Mouse (Mus musculus) left cerebral cortex, postnatal 10 days (tissue): ENCODE results near the gene Kctd5. TPM values are rescaled to one million over a fixed set of nuclear protein-coding genes. Genes with fewer than 3 reads are reported as not detected.

Experiments used
- DNase-seq, 2 experiments: peaks; one replicate each; pipeline ENCODE4 v3.0.0; 2021 to 2022; ENCODE audit warnings: low spot score in 2 of 2, mixed read lengths in 1 of 2; ENCODE audit errors: extremely low spot score in 1 of 2
- intact Hi-C: fragments of 180-260 bp; cut with DNase I; formaldehyde crosslinking; loops from one replicate; pipeline ENCODE4 v1.15.1; 2025
- total RNA-seq, 2 experiments: library from RNA; stranded (reverse); gene quantifications; 2 replicates each; pipeline ENCODE4 v1.2.3; 2021

Kctd5 gene
- total RNA-seq, 2 experiments from 2014 or later: 51.9 to 56.8 TPM

DNA sequence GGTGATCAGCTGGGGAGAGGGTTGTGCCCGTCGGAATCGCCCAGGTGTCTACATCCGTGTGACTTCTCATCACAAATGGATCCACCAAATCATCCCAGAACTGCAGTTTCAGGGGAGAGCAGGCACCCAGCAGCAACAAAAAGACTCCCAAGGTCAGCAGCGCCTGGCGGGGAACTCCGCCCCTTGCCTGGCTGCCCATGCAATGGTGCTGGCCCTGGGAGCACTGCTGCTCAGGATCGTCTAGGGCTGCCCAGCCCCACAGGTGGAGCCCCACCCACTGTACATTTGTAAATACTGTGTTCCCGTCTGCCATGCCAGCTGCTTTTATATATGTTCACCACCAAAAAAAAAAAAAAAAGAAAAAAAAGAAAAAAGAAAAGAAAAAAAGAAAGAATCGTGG, 27.7 kb downstream of the Kctd5 start:
- no peak for DNase-seq
- intact Hi-C loops: no loop called here

DNA sequence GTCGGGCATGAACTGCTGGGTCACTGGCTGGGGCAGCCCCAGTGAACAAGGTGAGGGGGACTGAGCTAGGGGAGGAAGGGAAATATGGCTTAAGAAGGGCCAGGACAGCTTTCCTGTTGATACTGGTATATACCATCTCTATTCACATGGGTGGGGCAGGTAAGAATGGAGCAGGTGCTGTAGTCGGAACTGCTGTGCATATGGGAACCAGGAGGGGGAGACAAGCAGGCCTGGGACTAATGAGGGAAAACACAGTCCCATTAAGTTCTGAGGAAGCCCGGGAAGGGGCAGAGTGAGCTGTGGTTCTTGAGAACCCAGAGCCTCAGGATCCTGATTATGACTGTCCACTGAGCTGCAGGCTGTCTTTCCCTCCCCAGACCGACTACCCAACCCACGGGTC, 28.8 kb downstream of the Kctd5 start:
- DNase-seq: no peak
- intact Hi-C loops: no loop called here

DNA sequence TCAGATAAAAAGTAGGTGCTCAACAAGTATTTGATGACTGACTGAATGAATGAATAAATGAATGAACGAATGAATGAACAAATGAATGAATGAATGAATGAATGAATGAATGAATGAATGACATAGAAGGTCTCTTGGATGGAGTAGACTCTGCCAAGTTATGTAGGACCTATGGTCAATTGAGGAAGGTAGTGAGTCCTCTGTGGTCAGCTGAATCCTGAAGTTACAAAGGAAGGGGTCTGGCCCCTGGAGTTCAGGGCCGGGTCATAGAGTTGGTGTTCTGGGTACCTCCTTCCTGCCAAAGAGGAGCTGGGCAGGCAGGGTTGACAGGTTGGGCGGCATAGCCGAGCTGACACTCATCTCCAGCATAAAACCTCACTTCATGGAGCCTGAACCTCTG, 35.4 kb downstream of the Kctd5 start, which contains the start of gene Prss27:
Prss27 (plus strand) TSS at position 301 of the 400 bp plus-strand sequence.
- intact Hi-C loops: no loop called here
- no peak for DNase-seq

DNA sequence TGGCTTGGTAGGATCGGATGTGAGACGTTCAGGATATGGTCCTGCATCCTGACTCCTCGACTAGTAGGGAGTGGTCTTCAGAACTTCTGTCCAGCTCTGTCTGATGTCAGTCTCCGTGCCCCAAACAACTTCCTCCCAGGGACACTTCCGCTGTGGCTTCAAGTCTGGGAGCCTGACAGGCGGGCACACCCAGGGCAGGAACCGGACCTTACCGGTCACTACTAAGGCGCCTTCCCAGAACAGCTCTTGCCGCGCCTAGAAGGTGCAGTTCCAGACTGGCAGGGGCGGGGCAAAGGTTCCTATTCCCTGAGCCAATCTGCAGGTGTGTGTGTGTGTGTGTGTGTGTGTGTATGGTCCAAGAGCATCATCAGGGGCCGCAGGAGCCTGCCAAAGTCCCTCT, 35.9 kb downstream of the Kctd5 start:
- intact Hi-C loops: no loop called here
- no peak for DNase-seq

DNA sequence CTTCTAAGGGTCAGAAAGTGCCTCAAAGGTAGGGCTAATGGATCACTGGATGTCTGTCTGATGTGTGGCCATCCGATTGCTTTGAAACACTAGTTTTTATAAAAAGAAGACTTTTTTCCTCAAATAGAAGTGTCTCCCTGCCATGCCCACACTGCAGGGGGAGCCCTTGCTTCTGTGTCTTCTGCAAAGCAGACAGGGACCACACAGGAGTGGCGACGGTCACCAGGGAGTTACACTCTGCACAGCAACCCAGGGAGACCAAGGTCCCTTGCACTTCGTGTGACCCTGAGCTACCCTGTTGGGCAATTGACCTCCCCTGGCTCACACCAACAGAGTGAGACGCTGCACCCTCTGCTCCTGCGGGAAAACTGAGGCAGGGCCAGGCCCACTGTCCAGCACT, 36.3 kb downstream of the Kctd5 start:
- DNase-seq: no peak
- intact Hi-C loops: no loop called here

DNA sequence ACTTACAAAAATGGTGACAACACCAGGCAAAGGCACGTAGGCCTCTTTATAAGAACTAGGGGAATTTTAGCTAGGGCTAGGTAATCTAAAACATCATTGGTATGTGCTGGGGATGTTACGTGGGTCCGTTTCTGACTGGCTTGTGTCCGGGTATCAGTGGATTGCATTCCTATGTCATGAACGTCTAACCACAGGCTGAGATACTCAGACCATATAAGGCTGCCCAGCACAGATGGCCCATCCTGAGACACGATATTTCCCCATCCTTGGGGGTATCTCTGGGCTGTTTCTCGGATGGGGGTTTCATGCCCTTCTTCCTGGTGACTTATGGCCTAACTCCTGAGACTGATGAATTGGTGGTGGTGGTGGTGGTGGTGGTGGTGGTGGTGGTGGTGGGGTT, 38.2 kb downstream of the Kctd5 start:
- DNase-seq: peak in 1 of 2 experiments; percentile 2
- intact Hi-C loops: no loop called here

DNA sequence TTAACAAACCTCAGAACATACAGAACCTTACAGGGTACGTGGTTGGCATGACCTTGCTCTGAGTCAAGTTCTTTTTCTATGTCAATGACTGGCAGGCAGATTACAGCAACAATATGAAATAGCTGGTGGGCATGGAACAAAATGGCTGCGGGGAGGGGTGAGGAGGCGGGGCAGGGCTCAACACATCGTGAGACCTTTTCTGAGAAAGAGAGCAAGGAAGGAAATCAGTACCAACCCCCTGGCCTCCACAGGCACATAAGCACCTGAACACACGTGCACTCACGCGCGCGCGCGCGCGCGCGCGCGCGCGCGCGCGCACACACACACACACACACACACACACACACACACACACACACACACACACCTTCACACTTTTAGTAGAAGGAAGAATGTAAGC, 42.7 kb downstream of the Kctd5 start:
- DNase-seq: peak in 1 of 2 experiments; percentile 8
- intact Hi-C loops: no loop called here

DNA sequence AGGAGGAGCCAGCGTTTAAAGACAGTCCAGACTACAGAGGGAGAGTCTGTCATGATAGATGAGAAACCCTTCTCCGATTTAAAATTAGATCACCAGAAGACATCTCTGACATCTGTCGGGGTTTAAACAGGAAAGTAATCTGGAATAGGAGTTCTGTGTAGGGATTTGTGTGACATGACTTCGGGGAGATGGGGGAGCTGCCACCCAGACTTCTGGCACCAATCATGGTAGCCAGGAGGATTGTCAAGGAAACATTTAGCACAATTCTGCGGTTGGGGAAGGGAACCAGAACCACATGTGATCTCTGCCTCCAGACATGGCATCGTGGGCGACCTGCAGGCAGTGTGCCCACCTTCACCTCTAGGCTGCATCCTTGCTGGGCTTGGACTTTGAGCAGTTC, 43.8 kb downstream of the Kctd5 start:
- intact Hi-C loops: no loop called here
- DNase-seq: no peak

DNA sequence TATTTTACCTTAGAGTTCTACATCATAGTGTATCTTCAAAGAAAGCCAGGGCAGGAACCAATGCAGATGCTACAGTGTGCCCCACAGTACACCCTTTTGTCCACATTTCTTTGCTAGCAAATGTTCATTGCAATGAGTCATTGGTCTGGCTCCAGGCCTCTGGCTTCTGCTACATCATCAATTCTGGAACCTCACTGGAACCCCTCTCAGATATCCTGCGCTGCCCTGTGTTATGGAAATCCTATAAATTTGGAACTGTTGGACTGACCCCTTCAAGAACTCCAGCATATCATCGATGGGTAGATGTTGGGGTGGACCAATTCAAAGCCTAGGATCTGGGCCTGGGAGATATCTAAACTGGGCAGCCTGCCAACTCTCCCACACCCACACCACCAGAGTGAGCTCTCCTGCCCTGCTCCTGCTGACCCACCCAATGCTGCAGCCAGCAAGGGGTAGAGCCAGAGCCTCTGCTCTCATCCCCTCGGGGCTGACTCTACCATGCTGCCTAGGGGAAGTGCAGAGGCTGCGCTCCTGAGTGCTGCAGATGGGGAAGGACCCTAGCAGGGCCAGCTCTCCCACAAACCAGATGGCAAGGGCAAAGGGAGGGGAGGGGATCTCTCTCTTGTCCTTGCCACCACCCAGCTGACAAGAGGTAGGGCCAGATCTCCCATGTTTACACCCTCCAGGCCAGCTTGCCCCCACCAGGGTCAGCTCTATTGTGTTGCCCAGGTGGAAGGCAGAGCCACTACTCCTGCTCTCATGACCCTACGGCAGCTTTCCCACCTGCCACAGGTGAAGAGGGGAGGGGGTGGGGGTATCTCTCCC, 51.7 kb downstream of the Kctd5 start:
- intact Hi-C loops: no loop called here
- DNase-seq: no peak

DNA sequence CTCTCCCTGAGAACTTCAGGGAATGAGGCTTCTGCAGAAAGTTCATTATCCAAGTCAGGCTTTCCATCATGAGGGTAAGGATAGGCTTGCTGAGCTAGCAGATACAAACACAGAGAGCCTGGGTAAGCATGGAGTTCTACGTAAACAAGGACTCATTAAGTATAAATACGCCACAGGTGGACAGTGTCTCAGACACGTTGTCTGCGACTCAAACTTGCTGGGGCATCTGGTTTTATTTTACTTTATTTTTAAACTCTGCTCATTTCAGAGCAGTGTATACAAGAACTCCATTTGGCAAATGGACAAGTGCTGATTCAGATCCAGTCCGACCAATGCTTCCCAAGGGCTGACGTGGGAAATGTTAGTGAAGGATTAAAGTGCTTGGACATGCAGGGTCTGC, 52.6 kb downstream of the Kctd5 start:
- no peak for DNase-seq
- intact Hi-C loops: no loop called here

DNA sequence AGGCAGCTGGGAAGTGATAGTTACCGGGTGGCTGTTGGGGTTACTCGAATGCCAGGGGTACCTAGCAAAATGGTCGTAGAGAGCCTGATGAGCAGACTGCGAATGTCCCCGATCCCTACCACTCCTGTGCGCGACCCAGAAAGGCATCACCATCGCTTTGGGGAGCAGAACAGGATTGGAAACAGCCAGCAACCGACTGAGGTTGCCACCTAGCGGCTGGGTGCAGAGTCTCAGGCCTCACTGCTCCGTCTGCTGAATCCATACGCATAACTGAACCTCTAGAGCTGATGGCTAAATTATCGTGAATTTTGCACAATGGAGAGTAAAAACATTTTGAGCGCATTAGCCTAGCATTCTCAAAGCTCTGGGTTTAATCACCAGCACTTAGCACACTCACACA, 57.6 kb downstream of the Kctd5 start:
- intact Hi-C loops: no loop called here
- no peak for DNase-seq

DNA sequence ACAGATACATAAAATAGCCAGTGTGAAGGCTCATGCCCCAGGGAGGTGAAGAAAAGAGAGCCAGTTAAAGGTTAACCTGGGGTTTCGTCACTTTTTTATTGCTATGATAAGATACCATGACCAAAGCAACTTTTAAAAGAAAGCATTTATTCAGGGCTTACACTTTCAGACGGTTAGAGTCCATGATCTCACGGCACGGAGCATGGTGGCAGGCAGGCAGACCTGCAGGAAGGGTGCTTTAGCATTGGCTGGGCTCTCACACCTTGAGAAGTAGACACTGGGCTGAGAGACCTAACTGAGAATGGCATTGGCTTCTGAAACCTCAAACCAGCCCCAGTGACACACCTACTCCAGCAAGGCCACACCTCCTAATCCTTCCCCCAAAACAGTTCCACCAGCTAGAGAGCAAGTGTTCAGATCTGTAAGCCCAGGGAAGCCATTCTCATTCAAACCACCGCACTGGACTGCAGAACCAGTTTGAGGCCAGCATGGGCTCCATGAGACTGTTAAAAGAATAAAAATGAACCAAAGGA, 58.8 kb downstream of the Kctd5 start:
- intact Hi-C loops: no loop called here
- DNase-seq: no peak

DNA sequence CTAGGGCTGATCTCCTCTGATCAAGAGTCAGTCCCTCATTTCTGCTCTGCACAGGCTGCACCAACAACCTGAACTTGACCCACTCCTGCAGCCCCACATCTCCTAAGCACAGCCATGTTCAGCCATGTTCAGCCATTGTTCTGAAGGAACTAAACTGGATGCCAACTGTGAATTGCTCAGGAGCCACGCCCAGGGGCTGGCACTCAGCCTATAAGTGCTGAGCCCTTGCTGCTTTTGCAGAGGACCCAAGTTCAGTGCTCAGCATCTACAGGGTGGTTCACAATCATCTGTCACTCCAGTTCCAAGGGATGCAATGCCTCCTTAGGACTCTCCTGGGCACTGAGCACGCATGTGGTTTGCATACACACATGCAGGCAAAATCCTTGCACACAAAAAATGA, 60.4 kb downstream of the Kctd5 start:
- DNase-seq: no peak
- intact Hi-C loops: no loop called here

DNA sequence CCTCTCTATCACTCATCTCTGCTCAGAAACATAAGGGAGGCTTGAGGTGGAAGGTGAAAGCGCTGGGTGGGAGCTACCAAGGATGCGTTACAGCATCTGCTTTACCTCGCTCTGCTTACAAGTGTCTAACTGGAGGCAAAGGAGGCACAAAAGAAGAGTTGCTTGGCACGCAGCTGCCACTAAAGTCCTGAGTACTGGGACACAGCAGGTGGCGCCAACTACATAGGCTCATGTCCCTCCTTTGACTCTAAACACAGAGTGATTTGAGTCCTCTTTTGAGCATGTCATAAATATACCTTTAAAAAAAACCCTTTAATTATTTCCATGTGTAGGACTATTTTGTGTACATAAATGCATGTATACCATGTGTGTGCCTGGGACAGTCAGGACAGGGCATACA, 63.7 kb downstream of the Kctd5 start:
- DNase-seq: no peak
- intact Hi-C loops: no loop called here

DNA sequence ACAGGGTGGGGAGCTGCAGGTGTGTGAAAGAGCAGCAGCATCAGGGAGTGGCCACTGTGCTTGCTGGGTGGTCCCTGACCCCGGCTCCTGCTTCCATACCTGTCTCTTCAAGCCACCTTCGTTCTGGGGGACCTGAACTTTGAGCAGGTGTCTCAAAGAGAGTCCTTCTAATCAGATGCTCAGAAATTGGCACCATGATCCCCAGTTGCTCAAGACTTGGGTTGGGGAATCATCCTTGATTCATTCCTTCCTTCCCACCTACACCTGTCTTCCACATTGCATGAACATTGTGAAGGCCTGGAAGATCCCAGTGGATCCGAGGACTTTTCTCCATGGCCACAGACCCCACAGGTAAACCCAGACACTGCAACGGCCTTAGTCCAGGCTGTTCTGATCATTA, 65.2 kb downstream of the Kctd5 start:
- intact Hi-C loops: no loop called here
- DNase-seq: no peak

DNA sequence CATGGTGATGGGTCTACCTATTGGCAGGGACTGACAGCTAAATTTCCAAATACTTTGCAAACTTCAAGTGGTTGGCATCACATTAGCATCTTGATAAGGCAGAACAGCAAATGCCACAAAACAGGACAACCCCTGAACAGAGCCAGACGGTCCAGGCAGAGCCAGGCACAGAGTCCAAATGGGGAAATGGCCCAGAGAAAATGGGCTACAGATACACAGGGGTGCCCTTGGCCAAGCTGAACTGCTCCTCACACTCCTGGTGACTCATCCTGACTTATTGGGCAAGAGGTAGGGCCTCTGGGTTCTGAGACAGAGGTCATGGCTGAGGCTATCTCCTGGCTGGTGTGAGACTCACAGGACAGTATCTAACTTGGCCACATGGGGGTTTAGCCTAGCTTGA, 65.9 kb downstream of the Kctd5 start:
- intact Hi-C loops: no loop called here
- DNase-seq: no peak

DNA sequence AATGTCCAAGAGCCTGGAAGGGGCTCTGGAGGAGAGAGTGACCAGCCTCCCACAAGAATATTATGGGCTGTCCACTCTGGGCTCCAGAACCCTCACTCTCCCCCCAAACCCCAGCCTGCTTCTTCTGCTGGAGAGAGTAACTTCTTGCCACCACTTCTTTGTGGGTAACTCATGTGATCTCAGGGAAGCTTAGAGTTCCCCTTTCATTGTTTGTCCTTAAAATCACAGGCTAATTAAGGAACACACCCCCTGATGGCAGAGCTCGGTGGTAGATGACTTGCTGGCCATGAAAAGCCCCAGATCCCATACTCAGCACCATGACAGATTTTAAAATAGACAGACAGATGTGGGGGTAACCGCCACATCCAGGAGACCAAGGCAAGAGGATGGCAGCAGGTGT, 66.4 kb downstream of the Kctd5 start:
- intact Hi-C loops: no loop called here
- no peak for DNase-seq

DNA sequence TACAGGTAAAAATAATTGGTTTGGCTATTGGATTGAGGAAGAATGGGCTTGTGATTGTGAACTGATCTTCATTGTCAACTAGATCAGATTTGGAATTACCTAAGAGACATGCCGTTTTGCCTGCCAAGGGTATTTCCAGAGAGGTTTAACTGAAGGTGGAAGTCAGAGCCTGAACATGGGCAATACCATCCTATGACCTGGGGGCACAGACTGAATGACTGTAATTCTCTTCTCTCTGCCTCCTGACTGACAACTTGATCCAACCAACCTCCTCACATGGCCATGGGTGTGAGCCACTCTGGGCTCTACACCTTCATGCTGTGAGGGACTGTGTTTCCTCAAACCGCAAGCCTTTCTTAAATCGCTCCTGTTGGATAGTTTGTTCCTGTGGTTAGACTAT, 68.2 kb downstream of the Kctd5 start:
- intact Hi-C loops: no loop called here
- DNase-seq: no peak

DNA sequence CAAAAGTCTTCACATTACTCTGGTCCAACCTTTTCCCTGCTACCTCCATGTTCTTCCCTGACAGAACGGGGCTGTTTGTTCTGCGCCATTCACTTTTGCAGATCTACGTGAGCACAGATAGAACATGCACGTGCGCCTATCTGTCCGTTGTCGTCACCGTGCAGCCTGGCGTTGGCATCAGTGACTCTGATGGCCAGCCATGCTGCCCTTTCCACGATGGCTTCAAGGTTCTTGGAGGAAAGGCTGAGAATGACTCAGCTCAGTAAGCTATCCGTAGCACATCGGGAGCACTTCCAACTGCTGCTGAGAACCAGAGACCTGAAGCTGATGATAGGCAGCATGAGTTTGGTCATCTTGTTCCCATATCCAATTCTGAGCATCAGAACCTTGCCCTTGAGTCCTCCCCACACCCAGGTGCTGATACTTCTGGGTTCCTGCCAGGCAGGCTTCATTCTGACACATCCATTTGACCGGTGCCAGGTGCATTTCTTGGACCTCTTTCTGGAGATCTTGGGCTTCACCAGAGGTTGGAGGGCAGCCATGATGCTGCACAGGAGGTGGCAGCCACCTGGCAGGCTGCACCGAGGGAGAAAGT, 69.1 kb downstream of the Kctd5 start:
- intact Hi-C loops: no loop called here
- no peak for DNase-seq

DNA sequence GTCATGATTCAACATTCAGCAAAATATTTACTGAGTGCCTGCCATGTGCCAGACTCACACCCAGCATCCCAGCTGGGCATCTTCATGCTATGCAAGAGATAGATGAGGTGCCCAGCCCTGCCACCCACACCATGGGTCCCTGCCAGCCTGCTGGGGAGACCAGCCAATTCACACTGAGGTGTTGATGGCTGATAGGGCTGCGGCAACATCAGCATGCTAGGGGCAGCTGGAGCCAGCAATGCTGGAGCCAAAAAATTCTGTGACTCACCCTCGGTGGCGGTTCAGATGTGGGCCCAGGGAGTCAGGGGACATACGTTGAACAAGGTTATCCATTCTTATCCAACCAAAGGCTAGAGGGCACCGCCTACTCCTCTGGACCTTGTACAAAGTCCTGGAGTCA, 72.9 kb downstream of the Kctd5 start:
- intact Hi-C loops: no loop called here
- DNase-seq: peak; percentile 51 to 81
